Mouse (Mus musculus) kidney, adult 9 months (tissue): ENCODE measurements around the gene Tmem95.
A peak's percentile ranks its signal among the peaks of the same experiment; 100 is the strongest.

Experiments
- DNase-seq: peaks from one replicate; pipeline ENCODE4 v3.0.0; 2022

Gene Tmem95

DNA sequence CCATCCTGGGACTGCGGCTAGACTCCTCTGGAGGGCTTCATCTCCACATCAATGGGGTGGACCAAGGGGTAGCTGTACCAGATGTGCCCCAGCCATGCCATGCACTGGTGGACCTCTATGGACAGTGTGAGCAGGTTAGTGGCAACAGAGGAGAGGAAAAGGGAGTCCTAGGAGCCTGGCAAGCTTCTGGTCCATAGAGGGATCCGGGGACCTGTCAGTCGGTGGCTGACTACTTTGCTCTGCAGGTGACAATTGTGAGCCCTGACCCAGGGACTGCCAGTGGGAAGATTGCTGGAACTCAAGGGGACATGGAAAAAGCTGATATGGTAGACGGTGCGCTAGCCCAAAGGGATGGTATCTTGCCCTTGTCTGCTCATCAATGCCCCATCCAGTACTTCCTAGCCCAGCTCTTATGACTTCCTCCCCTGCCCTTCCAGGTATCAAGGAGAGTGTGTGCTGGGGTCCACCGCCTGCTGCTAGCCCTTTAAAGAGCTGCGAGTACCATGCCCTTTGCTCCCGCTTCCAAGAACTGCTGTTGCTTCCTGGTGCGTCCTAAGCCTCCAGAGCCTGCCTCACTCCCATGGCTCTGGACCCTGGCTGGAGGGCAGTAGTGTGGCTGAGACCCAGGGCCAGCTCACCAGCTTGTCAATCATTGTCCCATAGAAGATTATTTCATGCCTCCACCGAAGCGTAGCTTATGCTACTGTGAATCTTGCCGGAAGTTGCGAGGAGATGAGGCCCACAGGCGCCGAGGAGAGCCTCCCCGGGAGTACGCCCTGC lies 33.2 kb upstream of the Tmem95 start:
- DNase-seq: peak; percentile 87

DNA sequence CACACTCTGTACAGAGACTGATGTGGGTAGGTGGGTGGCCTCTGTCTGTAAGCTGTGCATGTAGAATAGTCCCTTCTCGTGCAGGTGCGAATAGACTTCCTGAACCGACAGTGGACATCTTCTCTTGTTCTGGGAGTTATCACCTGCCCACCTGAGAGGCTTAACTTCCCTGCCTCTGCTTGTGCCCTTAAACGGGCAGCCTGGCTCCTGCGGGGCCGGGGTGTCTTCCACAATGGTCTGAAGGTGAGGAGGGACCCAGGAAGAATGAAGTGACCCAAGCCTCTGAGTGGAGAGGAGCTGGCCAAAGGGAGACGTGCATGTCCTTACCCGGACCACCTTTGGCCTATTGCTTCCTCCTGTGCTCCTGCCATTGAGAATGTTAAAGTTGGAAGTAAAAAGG lies 32.4 kb upstream of the Tmem95 start:
- DNase-seq: no peak

DNA sequence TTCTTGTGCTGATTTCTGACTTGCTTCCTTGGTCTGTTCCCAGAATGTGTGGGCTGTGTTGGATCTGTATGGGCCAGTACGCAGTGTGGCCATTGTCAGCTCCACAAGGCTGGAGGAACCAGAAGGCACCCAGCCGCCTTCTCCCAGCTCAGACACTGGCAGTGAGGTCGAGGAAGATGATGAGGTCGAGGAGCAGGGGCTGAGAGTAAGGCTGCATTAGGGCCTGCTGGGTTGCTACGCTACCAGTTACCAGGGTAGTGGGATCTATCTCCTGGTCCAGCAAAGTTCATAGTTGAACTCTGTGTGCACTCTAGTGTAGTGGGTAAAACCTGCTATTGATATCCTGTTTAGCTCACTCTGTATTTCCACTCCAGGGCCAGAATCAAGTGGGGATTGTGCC lies 31.4 kb upstream of the Tmem95 start:
- no peak for DNase-seq

DNA sequence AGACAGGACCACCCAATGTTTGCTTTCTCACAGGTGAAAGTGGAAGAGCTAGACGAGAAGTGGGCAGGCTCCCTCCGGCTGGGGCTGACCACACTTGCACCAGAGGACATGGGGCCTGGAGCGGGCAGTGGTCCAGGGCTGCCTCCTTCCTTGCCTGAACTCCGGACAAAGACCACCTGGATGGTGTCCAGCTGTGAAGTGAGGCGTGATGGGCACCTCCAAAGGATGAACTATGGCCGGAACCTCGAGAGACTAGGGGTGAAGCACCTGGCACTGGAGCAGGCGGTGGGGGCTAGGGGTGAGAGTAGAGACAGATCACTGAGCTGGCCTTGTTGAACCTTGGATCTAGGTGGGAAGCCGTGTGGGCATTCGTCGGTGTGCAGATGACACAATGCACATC lies 30.8 kb upstream of the Tmem95 start:
- peak; percentile 98 for DNase-seq

DNA sequence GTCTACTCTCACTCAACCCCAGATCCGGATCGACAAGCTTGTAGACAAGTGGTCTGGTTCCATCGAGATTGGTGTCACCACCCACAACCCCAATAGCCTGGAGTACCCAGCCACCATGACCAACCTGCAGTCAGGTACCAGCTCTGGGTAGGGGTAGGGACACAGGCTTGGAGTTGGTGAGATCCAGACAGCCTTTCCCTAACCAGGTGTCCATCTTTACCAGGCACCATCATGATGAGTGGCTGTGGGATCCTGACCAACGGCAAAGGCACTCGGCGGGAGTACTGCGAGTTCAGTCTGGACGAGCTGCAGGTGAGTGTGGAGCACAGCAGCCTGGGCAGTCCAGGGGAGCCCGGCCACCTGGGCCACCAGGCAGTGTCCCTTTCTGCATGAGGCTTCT lies 26.5 kb upstream of the Tmem95 start:
- no peak for DNase-seq

DNA sequence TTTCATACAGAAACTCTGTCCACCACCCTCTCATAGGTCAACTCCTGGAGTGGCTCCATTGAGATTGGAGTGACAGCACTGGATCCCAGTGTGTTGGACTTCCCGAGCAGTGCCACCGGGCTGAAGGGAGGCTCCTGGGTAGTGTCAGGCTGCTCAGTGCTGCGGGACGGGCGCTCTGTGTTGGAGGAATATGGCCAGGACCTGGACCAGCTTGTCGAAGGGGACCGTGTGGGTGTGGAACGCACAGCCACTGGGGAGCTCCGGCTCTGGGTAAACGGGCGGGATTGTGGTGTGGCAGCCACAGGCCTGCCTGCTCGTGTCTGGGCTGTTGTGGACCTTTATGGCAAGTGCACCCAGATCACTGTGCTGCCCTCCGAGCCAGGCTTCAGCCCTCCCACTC lies 25.2 kb upstream of the Tmem95 start:
- peak; percentile 11 for DNase-seq

DNA sequence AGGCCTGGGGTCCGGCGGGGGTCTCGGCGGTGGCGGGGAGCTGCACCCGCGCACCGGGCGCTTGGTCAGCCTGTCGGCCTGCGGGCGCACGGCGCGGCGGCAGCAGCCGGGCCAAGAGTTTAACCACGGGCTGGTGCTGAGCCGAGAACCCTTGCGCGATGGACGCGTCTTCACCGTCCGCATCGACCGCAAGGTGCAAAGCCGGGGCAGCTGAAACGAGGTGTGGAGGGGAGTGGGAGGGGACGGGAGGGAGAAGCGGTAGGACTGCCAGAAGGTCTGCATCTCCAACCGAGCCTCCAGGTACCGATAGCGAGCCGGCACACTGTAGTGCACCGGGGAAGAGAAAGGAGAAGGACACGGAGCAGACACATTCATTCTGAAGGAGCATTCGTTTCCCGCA lies 24.2 kb upstream of the Tmem95 start:
- no peak for DNase-seq

DNA sequence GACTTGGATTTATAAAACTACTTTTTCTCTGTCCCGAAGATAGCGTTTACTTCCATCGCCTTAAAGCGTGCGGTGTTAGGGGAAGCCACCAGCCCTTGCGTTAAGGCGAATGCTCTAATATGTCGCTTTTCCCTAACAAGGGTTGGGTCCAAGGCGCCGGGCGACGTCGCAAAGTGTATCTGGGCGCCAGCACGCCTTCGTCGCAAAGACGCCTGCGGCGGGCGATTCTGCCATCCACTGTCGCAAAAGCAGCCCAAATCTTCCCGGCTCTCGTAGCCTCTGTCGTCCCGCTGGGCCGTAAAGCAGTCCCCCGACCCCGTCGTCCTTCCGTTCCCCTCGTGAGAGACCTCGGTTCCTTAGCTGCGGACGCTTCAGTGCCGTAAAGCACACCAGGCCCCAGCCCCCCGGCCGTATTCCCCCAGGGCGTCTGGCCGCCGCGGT lies 23.6 kb upstream of the Tmem95 start:
- peak; percentile 98 for DNase-seq

DNA sequence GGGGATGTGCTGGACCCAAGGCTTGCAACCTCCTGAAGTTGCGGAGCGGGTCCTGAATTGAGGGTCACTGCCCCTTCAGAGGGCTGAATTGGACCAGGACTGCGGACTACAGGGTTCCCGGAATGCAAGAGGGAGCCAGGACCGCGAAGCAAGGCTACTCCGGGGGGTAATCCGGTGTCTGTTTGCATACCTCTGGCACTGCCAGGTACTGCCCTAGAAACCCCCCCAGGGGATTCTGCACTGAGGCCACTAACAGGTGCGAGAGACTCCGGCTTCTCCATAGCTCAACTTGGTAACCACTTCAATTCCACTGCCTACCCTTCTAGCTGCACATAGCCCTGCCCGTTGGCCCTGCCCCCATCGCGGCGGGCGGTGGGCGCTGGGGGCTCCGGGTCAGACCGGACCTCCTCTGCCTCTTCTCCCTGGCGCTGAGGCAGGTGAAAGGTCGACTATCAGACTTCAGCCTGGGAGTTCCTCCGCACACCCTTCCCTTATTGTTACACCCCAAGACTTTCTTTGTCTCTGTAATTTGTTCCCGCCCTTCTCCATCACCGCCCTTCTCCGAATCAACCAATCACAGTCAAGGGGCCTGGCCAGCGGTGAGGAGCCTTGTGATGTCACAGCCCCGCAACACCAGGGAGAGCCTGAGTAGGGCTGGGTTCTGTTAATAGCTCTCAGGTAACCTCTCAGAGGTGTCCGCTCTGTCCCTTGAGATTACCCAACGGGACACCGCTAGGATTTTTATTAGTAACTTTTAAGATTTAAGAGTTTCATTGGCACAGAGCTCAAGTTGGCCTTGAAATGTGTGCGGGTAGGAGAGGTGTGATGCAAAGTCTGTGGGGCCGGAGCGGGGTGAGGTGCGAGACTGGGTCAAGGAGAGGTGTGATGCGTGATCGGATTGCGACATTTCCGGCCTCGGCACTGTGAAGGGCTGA lies 22.9 kb upstream of the Tmem95 start, which contains the start of the genes 2810408A11Rik and Neurl4:
2810408A11Rik (minus strand) TSS at position 517 of the 935 bp plus-strand sequence.
Neurl4 (plus strand) TSS at position 602 of the 935 bp plus-strand sequence.
- peak; percentile 96 for DNase-seq

DNA sequence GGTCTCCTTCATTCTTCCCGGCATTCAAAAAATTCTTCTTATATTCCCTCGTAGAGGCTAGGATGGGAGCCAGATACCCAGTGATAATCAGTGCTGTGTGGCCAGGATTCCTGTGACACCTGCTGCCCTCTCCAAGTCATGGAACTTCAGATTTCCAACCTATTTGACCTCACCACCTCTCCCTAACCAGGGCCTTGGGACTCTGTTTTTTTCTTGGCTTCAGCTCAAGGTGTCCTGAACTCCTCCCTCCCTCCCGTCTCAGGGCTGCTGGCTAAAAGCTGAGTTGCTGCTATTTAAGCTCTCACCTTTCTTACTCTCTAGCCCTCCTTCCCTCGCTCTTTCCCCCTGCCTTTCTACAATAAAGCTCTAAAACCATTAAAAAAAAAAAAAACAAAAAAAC lies 22.1 kb upstream of the Tmem95 start:
- DNase-seq: peak; percentile 66

DNA sequence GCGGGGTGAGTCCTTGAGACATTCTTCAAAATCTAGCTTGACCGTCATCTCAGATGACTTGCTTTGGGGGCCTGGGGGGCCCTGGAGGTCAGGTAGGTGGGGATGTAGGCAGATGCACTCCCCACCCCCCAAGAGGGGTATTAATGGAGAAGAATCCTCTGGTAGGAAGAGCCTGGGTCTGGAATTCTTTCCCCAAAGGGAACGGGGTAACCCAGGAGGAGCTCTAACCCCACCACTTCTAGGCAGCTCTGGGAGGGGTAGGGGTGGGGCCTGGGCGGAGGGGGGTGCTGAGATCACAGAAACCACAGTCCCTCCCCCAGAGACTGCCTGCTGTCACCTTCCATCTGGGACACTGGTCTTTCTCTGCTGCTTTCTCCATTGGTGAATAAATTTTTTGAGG lies 17.5 kb upstream of the Tmem95 start, which contains the start of gene Acap1:
Acap1 (minus strand) TSS at position 249 of the 400 bp plus-strand sequence.
- no peak for DNase-seq

DNA sequence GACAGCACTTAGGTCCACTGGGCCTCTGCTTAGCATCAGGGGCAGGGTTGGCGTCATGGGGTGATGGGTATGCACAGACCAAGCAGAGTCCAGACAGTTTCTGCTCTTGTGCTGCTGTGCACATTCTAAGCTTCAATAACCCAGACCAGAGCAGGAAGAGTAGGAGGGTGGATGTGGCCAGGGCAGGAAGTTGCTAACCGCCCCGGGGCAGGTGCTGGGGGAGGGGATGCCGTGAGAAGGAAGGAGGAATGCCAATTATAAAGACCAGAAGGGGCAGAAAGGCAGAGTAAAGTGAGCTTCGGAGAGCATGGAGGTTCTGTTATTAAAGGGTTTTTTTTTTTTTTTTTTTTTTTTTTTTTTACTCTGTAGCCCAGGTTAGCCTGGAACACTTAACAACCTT lies 16.9 kb upstream of the Tmem95 start:
- DNase-seq: peak; percentile 30

DNA sequence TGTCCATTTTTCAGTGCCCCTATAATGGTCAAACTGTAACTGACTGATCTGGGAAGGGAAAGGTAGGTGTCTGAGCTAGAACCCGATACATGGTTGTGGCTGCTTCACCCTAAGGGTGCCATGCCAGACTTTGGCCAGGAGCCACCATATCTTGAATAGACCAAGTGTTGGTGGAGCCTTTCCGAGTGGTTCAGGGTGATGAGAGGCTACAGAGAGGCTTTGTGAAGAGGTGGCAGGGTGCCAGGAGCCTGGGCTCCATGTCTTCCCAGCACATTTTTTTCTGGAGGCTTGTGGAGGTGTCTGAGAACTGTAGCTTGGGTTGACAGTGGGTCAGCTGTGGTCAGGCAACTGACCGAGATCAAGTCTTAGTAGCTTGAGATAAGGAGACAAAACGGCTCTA lies 13.7 kb upstream of the Tmem95 start:
- no peak for DNase-seq

DNA sequence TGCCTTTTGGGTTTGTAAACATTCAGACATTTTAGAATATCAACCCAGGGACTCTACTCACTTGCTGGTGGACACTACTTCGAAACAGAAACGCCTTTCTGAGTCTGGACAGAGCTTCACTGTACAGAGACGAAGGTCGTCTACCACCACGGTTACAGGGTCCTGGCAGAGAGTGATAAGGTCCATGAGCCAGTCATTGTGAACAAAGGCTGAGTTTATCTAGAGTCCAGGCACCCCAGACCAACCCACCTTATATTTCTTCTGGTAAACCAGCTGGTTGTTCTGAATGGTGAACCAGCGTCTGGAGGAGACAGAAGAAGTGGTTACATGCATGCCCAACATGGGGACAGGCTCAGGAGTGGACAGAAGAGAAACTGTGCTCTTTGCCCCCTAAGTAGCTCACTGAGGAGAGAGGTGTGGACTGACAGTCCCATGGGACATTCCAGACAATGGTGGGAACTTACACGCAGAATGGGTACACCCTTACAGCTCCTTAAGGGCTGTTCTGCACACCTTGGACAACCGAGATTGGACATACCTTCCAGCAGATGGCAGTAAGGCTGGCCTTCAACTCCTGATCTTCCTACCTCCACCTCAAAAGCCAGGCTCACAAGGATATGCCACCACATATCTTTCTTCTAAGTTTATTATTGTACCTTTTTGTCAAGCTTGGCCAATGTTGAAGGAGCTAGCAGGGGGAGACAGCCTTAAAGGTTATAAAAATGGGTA lies 9.3 kb upstream of the Tmem95 start:
- peak; percentile 66 for DNase-seq

DNA sequence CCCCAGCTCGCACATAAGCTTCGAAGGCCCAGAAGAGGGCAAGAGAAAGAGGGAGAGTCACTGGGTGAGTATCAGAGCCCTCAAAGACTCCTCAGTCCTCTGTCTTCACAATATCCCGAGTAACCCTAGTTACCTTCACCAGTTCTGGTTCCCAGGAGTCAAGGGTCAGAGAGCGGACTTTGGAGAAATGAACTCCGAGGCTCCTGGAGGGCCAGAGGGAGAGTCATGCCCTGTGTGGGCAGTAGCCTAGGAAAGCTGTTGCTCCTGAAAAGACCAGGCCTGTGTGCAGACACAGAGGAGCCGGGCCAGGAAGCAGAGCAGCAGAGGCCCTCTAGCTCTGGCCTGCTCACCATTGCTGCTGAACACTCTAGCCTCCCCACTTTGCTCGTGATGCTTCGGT lies 6.8 kb upstream of the Tmem95 start:
- DNase-seq: peak; percentile 65

DNA sequence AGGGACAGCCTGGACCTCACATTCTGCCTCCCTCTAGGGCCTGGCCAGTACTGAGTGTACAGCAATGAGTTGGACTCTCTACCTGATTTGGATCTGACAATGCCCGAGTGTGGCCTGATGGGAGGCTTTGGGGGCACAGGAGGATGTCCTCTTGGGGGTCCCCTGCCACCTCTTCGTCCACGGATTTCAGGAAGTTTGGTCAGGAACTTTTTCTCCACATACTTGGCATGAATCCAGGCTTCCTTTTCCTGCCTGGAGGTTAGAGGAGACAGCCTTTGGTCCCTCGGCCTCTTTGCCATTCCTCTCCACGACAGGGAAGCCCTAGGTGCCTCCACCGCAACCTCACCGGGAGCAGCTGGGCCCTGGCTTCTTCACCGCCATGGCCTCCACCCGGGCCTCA lies 6.4 kb upstream of the Tmem95 start:
- DNase-seq: peak; percentile 49

DNA sequence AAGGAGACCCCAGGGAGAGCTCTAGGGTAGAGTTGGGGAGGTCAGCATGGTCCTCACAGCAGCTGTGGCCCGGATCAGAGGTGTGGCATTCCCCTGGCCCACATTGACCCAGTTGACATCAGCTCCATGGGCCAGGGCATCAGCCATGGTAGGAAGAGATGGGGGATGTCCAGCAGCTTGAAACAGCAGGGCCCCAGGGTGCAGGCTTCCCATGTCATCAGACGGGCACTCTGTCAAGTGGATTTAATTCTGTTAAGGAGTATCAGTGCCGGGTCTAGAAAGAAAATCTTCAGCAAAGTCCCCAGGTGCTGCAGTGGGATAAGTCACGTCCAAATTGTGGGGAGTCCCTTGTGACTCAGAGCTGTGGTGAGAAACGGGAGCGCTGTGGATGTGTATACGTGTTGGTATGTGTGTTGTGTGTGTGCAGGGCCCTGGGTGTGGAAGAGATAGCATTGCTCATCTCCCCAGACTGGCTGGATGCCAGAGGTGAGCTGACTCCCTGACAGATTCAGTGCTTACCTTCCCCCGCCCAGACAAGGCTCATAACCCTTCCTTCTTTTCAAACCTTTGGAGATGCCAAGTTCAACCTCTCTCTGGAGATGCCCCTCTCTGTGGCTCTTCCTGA lies 5.8 kb upstream of the Tmem95 start:
- no peak for DNase-seq

DNA sequence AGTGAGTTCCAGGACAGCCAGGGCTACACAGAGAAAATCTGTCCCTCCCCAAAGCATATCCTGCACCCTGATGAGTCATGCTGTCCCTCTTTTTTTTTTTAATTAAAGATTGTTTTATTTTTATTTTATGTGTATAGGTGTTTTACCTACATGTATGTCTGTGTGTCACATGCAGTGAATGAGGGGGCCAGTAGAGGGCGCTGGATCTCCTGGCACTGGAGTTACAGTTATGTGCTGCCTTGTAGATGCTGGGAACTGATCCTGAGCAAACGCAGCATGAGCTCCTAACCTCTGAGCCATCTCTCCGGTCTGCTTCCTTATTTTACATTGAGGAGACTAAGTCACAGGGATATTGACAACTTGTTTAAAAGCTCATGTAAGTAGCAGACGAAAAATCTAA lies 5.2 kb upstream of the Tmem95 start:
- peak; percentile 50 for DNase-seq

DNA sequence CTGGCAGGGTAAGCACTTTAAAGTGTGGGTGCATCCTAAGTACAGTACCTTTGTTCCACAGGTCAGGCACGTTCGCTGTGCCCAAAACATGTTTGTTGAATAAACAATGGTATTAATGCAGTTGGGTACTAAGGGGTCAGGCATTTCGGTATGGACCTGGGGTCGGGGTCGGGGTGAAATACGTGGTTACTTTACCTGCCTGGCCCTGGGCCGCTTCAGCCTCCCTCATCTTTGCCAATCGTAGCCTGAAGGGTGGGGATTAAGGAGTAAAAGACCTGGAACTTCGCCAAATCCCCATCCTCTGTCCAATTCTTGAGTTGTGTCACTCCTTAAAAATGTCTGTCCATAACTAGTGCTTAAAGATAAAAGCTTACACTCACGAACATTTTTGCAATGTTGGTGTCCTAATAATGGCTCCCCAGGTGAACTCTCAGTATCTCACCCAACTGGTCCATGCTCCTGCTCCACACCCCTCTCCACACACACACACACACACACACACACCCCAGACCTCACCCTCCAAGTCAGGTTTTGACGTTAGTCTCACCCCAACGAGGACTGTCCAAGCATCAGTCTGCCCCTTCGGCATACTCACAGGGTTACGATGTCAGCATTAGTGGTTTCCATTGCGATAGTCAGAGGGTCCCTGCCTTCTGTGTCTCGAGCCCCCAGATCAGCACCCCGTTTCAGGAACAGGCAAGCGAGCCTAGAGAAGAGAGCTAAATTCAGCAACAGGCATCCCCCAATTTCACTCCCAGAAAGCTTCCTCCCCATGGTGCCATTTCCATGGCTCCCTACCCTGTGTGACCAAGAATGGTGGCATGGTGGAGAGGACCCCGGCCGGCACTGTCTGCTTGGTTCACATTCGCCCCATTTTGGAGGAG lies 4.2 kb upstream of the Tmem95 start:
- DNase-seq: no peak

DNA sequence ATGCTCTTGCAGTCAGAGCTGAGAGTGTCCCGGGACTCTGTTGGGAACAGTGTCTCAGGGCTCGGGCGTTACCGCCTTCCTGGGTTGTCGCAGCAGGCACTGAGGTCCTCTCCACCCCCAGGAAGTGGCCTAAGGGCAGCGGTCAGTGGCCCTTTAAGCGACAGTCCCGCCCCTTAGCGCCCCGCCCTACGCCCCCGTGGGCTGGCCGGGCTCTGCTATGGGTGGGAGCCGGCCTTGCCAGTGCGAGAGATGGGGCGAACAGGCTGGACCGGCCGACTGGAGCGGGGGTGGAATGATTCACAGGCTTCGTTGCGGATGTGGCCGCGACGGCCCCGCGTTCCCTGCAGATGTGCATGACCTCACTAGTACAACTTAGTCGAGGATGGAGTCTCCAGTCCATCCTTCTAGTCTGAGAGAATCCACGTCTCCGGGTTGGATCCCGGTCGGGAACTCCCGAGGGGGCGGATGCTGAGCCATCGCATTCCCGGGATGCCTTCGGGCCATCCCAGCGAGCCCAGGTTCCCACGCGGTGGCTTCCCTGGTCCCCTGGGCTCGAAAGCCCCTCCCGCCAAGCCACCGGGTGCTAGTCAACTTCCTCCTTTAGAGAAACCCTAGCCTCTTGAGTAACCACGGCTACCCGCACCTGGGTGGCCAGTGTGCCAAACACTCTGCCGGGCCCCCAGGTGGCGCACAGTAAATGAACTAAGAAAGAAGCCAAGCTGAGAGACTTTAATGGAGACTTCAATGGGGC lies 3.2 kb upstream of the Tmem95 start, which contains the start of gene Kctd11:
Kctd11 (minus strand) TSS at position 554 of the 751 bp plus-strand sequence.
- DNase-seq: peak; percentile 94

DNA sequence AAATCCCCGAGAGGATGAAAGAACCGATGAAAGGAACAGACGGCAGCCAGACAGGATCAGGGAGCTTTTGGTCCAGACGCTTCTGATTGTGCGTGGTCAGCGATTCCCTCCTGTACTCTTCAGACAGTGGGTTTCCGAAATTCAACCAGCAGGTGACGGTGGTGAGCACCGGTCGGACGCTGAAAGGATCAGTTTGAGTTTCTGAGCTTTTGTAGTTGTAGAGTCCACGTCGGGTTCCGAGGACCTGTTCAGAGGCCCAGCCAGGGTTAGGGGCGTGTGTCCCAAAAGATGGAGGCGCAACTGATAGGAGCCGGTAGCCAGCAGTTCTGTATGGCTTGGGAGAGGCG lies 2.7 kb upstream of the Tmem95 start:
- DNase-seq: peak; percentile 88
